Mouse (Mus musculus) cerebellum, postnatal 10 days (tissue): ENCODE measurements around the gene Itprid2.

Experiments
- DNase-seq, 2 experiments: peaks; one replicate each; pipeline ENCODE4 v3.0.0; 2021; ENCODE audit warnings: mixed read lengths in 2 of 2

The Itprid2 gene

DNA sequence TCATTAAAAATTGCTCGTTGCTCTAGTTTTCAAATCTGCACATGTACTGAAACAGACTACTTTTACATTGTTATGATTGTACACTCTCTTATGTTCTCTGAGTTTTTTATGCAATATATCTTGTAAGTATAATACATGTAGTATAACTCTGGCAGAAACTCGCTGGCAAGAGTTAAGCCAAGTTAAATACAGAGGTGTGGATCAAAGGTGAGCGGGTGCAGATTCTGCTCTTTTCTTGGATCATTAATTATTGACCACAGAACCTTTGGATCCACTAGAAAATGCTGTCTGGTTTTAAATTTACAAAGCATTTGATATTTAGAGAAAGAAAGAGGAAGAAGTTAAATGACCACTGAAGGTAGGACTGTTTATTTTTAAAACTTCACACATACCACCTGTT lies 16.5 kb downstream of the Itprid2 start:
- no peak for DNase-seq

DNA sequence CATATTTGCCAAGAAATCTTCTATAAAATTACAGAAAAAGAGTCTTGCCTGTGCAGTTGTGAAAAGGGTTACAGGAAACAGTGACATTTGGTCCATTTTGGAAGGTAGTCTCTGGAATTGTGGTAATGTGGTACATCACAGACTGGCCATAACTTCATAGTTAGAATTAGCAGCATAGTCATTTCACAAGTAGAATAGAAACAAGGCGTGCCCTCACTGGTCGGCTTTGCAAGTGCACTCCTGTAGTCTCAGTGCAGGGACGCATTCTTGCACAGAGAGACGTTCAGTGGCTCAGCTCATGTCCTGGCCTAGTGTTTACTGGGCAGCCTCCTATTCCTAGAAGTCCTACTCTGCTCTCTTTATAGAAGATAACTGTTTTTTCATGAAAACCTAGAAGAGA lies 17.4 kb downstream of the Itprid2 start:
- DNase-seq = no peak

DNA sequence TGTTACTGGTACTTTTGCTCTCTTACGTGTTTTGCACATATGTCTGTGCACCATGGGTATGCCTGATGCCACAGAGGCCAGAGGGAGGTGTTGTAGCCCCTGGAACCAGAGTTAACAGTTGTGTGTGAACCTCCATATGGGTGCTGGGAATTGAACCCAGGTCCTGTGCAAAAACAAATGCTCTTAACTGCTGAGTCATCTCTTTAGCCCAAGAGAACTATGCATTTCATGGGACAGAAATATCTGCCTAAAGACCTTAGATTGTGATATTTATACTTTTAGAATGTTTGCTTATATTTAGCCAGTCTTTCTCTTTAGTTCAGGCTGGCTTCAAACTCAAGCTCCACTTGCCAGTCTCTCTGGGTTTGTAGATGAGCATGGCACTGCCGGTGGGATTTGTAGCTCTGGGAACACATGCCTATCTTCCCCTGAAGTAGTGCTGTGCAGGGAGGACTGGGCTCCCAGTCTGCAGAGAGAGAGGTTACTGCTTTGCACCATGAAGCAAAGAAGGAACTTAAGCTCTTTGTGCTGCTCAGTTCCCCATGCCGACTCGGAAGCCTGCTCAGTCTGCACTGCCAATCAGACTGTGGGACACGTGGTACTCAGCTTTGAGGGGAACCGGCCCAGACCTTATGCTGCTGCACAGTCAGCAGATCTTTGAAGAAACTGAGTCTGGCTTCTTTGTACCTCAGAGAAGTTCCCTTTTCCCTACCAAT lies 18.1 kb downstream of the Itprid2 start:
- DNase-seq = no peak

DNA sequence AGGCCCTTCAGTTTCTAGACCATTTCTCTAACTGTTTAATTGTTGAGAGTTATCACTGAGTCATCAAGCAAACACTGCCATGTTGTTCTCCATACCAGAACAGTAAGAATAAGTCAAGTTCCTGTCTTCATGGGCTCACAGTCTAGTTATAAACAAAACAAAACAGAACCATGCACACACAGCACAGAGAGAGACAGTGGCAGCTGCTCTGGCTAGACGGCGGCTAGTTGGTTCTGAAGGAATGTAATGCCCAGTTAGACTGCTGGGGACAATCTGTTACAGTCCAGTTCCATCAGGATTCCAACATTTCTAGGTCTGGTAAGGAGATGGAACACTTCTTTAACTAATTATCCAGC lies 18.6 kb downstream of the Itprid2 start:
- peak in 1 of 2 experiments; percentile 10 for DNase-seq

DNA sequence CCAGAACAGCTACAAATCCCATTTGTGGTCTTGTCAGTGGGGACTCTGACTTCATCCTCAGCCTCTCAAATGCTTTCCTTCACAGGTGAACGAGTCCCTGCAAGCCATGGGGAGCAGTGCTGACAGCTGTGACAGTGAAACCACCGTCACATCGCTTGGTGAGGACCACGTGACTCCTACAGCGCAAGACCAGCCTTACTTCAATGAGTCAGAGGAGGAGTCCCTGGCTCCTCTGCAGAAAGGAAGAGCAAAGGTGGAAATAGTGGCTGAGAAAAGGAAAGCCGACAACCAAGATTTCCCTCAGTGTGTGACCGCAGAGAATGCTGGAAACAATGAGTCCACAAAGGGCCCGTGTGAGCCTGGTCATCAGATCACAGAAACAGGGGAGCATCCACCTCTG lies 21.9 kb downstream of the Itprid2 start:
- DNase-seq = no peak

DNA sequence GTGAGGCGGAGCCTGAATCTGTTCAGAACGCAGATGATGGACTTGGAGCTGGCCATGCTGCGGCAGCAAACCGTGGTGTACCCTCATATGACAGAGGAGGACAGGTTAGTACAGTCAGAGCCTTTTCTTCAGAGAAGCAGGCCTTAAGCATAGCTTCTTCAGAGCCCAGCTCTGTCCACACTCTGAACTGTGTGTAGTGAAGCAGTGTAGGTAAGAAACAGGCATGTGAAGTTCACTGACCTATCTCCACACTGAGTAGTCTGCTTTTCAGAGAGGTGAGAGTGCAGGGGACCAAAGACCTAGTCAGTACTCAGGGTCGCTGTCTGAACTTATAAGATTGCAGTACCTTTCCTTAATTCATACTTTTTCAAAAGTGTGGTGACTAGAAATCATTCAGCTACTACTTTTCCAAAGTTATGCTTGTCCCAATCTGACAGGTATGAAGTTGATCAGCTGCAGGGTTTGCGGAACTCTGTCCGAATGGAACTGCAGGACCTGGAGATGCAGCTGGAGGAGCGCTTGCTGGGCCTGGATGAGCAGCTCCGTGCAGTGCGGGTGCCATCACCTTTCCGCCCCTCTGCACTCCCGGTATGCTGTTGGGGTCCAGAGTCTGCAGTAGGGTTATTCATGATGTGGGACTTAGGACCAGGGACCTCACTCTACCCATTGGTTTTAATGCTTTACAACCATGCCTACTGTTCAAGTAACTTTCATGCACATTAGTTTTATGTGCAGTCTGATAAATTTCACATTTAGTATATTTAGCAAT lies 25.4 kb downstream of the Itprid2 start:
- no peak for DNase-seq

DNA sequence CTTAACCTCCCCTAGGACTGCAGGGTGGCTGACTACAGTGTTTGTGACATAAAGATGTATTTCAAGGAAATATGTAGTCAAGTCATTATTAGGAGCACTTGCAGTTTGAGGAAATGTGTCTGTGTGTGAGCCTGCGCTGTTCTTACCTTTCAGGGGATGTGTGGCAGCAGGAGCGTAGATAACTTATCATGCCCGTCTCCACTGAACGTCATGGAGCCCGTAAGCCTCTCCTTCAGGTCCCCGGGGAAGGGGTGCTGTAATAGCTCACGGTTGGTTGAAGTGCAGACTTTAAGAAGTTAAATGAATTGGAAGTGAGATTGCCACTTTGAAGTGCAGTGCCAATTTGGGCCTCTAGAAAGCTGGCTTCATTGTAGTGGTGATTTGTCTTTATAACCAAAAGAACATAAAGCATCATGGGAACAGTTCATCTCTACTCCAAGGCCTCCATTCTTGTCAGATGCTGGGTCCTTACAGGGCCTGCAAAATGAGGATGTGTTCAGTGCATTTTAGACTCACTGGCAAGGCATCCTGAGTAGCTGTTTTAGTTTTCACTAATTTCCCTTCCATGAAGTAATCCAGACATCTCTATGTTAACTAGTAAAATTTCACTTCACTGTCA lies 26.4 kb downstream of the Itprid2 start:
- DNase-seq = no peak

DNA sequence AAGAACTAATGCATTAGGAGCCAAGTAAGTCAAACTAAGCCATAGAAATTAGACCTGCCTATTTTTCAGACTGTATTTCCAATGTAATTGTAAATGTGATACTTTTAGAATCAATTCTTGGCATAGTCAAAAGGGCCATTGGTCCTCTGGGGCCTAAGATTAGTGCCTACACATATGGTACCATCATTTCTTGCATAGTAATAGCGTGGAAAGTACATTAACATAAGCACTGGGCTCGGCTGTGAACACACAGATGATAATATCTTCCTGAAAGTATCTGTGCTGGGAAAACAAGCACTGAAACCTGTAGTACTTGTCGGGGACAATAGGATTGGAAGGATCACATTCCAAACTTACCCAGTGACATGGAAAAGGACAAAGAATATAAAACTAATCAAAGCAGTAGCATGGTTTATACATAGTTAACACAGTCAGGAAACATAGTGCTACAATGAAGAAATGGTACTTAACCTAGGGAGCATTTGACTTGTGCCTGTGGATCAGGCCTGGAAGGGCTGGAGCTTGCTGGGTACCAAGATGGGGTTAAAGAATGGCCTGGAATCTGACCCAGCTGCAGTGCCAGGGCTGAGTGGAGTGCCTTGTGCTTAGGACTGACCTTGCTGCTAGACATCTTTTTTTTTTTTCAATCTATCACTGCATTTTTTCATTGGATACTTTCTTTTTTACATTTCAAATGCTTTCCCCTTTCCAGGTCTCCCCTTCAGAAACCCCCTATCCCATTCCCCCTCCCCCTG lies 29.6 kb downstream of the Itprid2 start:
- no peak for DNase-seq

DNA sequence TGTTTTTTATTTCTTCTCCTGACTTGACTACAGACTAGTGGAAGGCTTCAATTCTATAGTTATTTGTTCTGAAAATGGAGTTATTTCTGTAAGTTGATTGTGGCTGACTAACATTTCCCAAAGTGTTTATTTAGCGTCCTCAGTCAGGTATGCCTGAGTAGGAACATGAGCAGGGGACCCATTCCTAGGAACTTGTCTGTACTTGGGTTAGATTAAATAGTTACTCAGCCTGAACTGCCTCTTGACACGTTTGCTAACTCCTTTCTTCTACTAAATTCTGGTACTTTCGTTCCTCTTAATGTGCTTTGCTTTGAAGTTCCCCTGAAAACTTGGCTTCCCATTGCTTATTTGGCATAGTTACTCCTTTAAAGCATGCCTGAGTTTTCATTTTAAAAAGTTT lies 30.3 kb downstream of the Itprid2 start:
- DNase-seq = no peak

DNA sequence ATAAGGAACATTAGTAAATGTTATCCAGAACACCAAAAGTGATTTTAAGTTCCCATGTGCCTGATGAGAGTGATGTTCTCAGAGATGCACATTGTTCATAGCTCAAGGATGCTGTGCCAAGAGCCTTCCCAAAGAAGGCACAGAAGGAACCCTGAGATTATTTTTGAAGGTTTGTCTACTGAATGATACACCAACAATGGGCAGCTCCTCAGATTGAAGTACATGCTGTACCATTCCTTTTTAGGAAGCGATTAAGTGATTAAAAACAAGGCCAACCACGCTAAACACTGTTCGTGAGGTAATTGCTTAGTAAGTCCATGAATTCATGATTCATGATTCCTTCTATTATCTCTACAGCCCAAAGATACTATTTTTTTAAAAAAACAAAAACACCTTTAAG lies 40.1 kb downstream of the Itprid2 start:
- DNase-seq = no peak

DNA sequence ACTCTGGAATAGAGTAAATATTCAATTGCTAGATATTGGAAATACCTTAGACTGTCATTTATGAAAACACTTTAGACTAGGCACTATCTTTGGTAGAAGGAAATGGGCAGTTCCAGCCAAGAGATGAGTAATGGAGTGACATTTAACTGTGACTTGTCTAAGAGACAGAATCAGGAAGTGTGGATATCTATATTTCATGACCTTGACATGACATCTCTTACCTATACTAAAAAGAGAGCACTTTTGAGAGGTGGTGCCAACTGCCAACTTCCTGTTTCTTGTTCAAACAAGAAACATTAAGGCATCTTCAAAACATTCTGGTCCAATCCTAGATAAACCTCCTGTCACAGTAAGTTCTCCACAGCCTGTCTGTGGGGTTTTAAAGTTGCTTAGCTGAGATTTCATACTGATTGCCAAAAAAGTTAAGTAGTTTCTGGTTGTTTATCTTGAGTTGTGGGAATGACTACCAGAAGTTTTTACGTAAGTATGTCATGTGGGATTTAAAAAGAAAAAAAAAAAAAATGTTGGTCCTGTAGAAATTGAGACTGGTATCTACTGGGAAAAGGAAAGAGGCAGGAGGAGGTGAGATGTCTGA lies 42.6 kb downstream of the Itprid2 start:
- no peak for DNase-seq

DNA sequence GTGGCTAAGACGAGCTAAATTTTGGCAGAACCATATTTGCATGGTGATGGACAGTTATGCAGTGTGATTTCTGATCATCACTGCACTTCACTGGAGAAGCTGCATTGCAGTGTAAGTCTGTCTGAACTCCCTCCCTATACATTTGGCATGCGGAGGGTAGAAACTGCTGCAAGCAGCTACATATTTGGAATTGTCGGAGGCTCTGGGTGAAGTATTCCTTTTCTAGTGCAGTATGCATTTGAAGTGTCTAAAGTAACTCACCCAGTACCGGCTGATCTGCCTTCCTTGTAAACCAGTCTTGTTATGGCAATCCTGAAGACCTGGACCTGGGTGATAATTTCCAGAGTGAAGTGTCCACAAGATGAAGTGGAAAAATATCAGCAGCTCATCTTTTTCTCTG lies 46.5 kb downstream of the Itprid2 start:
- DNase-seq = no peak

DNA sequence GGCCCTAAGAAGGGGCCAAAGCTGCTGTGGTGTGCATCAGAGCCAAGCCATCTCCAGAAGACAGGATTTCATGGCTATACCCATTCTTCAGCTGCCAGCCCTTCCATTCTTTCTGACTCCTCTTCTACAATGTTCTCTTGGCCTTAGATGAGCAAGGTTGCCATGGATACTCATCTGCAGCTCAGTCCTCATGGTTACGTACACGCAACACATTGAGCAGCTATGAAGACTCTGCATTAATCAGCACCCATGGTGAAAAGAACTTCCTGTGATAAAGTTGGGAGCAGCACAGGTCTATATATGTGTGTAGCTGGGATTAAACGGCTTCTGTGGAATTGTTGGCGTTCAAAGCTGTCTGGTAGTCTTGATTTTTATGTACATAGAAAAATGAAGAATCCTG lies 48.1 kb downstream of the Itprid2 start:
- no peak for DNase-seq

DNA sequence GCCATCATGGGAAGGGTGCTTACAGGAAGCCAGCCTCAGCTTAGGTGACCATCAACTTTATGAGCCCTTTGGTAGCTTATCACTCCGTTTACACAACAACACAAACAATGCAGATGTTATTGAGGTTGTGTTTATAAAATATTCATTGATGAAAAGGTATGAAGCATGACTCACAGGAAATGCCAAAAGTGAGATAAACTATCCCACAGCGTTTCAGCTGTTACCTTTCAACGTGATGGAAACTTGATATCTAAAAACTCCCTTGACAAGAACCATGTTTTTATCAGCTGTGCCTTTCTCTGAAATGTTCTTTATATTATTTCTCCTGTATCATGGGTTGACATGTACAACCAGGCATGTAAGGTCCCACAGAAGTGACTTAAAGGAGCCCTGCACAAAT lies 55.7 kb downstream of the Itprid2 start:
- DNase-seq = no peak

DNA sequence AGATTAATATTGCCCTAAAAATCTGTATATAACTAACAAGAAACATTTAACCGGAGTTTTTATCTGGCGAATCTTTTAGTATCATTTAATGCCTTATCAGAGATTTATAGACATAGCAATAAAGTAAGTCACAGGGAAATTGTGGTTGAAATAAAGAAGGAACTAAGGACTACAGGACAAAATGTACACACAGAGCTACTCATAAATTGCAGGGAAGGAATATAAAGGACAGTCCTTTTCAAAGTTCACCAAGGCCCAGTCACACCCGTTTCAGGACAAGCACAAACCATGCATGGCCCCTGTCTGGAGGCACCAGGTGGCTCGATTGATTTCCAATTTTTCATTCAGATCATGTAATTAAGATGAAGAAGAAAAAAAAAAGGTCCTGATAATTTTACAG lies 60.0 kb downstream of the Itprid2 start:
- no peak for DNase-seq

DNA sequence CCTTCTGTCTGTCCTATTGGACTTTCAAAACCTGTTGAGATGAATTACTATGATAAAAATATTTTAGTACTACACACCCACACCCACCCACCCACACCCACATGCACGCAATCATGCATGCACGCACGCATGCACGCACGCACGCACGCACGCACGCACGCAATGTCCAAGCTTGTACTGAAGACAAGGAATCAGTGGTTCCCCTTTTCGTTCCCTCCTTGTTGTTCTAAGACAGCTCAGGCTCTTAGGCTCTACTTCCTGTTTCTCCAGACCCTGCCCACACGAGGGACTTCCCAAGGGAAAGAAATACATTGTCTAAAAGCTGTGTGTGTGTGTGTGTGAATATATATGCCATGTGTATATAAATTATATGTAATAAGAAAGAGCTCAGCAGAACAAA lies 60.8 kb downstream of the Itprid2 start:
- no peak for DNase-seq

DNA sequence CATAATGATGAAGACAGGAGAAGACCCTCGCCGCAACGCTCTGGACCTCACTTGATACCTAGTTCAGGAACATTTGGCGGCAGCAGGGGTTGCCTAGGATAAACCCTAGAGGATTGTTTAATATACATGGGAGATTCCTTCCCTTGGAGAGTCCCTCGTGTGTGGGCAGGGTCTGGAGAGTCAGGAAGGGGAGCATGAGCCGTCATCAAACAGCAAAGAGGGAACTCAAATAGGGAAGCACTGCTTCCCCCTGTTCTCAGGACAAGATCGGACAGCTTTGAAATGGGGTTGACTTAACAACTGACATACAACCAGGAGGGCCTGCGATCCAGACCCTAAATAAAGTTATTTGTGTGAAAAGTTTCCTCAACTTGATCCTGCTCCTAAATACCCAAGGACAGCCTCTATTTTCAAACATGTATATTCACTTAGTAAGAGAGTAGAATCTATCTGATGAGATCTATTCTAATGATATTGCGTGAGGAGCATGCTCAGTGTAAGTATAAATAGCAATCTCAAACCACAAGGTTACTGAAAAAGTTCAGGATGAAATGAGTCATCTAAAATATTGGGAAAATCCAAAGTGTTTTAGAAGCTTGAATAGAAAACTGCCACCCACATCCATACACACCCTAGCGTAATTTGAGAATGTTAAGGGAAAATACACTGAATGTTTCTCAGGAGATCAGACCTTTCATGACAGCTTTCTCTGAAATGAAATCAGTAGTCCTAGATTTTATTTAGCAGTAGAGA lies 61.5 kb downstream of the Itprid2 start:
- no peak for DNase-seq

DNA sequence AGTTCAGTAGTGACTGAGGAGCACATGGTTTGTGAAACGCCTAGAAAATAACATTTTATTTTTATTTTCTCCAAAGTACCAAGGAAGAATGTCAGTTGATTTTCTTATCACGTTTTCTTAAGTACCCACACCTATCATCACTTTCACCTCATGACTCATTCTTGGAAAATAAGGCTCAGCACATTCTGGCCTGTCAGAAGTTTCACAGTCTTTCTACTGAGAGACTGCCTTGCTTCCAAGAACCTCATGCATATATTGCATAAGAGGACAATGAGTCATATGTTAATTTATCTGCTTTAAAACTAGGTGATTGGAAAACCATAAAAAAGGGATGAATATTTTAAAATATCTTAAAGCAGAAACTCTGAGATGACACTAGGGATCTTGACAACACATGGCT lies 63.0 kb downstream of the Itprid2 start:
- DNase-seq = no peak

DNA sequence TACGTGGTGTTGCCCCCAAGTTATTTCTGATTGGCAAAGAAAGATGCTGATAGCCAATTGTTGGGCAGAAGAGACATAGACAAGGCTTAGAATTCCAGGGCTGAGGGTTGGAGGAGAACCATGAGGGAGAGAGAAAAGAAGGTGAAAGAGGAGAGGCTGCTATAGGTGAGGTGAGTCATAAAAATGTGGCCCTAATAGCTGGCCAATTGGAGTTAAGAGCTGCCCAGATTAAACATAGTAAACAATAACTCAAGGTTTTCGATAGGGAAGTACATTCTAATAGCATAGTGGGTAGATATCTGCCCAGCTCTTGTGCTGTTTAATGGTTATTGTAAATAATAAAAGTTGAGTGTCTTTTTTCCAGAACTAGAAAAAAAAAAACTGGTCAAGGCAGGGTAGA lies 69.6 kb downstream of the Itprid2 start:
- no peak for DNase-seq

DNA sequence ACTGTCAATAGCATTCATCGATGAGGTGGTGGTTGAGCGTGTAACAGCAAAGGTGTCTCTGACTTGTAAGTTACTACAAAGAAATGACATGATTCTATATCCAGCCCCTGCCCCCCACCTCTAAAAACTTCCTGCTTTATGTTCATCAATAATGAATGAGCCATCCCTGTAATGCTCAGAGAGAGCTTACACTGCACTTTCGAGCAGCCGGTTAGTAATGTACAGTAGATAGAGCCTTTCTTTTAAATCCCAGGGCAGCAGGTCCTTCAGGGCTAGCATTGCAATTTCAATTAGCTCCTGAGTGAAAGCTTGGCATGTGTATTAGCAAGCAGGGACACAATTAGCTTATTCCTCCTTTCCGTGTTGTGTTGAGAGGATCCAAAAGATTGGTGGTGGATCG lies 72.4 kb downstream of the Itprid2 start, which contains the start of gene Ppp1r1c:
Gene Ppp1r1c (plus strand): TSS at position 206 of the 400 bp plus-strand sequence.
- DNase-seq = no peak

DNA sequence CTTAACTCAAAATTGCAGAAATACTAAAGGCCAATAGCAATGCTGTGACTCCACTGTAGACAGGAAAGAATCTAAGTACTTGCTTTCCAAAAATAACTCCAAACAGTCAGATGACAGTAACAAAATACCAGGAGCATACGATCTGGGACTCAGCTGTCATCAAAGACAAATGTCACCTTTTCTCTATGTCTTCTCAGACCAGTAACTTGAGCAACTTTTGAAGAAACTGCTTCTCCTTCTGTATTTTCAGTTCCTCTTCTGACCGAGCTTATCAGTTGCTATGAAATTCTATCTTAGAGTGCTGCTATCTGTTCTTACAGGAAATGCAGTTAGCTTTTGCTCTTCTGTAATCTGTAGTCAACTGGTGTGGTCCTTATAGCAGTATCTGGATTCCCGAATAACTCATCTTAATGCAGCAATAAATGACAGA lies 78.5 kb downstream of the Itprid2 start:
- DNase-seq = no peak

DNA sequence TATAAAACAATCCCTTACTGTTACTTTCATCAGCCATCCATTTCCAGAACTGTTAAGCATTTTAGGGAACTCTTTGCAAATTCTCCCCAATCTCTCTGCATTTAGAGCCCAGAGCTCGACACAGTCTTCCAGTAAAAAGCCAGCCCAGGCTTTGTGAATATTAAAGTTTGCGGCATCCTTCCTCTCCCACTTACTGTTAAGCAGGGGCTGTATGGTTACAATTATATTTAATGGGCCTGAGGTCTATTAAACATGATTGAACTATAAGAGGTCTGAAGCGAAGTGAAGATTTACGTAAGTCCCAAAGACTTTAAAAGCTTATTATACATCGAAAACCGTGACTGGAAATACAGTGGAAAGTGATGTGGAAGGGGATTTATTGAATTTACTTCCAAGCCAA lies 79.6 kb downstream of the Itprid2 start:
- no peak for DNase-seq
